In genomic region chr17:26032037-26032436, GRCm38 (mm10) we compare ENCODE assay signal across 23 mouse cellular contexts.
"Had no signal": no experiment of that assay in that cellular context is flagged by ENCODE, and none has a peak within 500 bp of the region (broad histone marks: within the 10 kb centered on the region; RNA-seq: fewer than 3 reads in every experiment).

No protein-coding gene starts in this region.

- H3K4me3 ChIP-seq: limb, embryonic 12.5 days; limb, embryonic 15.5 days; lung, embryonic 15.5 days; megakaryocyte, embryonic 14.5 days; midbrain, embryonic 10.5 days; midbrain, embryonic 13.5 days; neural tube, embryonic 12.5 days; neural tube, embryonic 15.5 days; stomach, embryonic 15.5 days had no signal

- H3K4me2 ChIP-seq: limb, embryonic 12.5 days; limb, embryonic 15.5 days; liver, embryonic 11.5 days; lung, embryonic 15.5 days; midbrain, embryonic 13.5 days; neural tube, embryonic 12.5 days; neural tube, embryonic 15.5 days; stomach, embryonic 15.5 days had no signal

- ATAC-seq: intestine, embryonic 16.5 days; liver, postnatal 0 days; midbrain, embryonic 13.5 days had no signal

- H3K27ac ChIP-seq: limb, embryonic 12.5 days; limb, embryonic 15.5 days; liver, embryonic 14.5 days; lung, embryonic 15.5 days; midbrain, embryonic 10.5 days; midbrain, embryonic 13.5 days; neural tube, embryonic 12.5 days; neural tube, embryonic 15.5 days; stomach, embryonic 15.5 days had no signal

- H3K9me3 ChIP-seq: limb, embryonic 12.5 days; limb, embryonic 15.5 days; lung, embryonic 15.5 days; megakaryocyte, embryonic 14.5 days; midbrain, embryonic 10.5 days; midbrain, embryonic 13.5 days; neural tube, embryonic 12.5 days; neural tube, embryonic 15.5 days; stomach, embryonic 15.5 days had no signal

- DNase-seq: kidney, adult 18-20 months; kidney, adult 9 months; kidney, postnatal 14 days; kidney, postnatal 4 days; left cerebral cortex, postnatal 4 days; liver, postnatal 0 days; lung, postnatal 10 days; lung, postnatal 36 days; right cerebral cortex, postnatal 25 days; spleen, adult 18-20 months; thymus, postnatal 25 days had no signal

- H3K36me3 ChIP-seq: stomach, embryonic 15.5 days had no signal

- H3K27me3 ChIP-seq: limb, embryonic 12.5 days; limb, embryonic 15.5 days; lung, embryonic 15.5 days; midbrain, embryonic 13.5 days; neural tube, embryonic 12.5 days; neural tube, embryonic 15.5 days; stomach, embryonic 15.5 days had no signal

- H3K9ac ChIP-seq: limb, embryonic 12.5 days; limb, embryonic 15.5 days; liver, embryonic 14.5 days; liver, postnatal 0 days; lung, embryonic 15.5 days; midbrain, embryonic 13.5 days; neural tube, embryonic 12.5 days; neural tube, embryonic 15.5 days; stomach, embryonic 15.5 days had no signal

- H3K4me1 ChIP-seq: limb, embryonic 12.5 days; limb, embryonic 15.5 days; lung, embryonic 15.5 days; midbrain, embryonic 10.5 days; midbrain, embryonic 13.5 days; neural tube, embryonic 12.5 days; neural tube, embryonic 15.5 days; stomach, embryonic 15.5 days had no signal
